ENCODE assay signal across 24 mouse cellular contexts in genomic region chr2:180367350-180367749, GRCm38 (mm10). TPM values are rescaled to one million over a fixed set of nuclear protein-coding genes. Genes with fewer than 3 reads are reported as not detected.
DNase-seq lines count a peak whose midpoint lies in the region; ATAC-seq and TF ChIP-seq lines count a peak whose summit lies in the region.
"Had no signal": no experiment of that assay in that cellular context is flagged by ENCODE, and none has a peak within 500 bp of the region (broad histone marks: within the 10 kb centered on the region; RNA-seq: fewer than 3 reads in every experiment).

No protein-coding gene starts in this region.

- peaks cover 56% of the 10 kb centered on the region for H3K4me1 ChIP-seq in heart, embryonic 10.5 days
- no peaks in the 10 kb centered on the region for H3K4me1 ChIP-seq in midbrain, embryonic 11.5 days (ENCODE audit: control insufficient read depth, insufficient read depth, low read length)
- H3K4me1 ChIP-seq in midbrain, embryonic 15.5 days = no peaks in the 10 kb centered on the region

- intact Hi-C loops in gastrocnemius, adult 2 months (cut with DNase I) = no loop called here

- TF ChIP-seq POLR2A in myocyte (IDR thresholded peaks at IDR 0.05; ENCODE audit: insufficient read length, low read depth) = no peak

- H3K36me3 ChIP-seq in heart, embryonic 10.5 days = no peaks in the 10 kb centered on the region
- H3K36me3 ChIP-seq in midbrain, embryonic 11.5 days (ENCODE audit: control insufficient read depth, insufficient read depth, low read length) = no peaks in the 10 kb centered on the region
- no peaks in the 10 kb centered on the region for H3K36me3 ChIP-seq in midbrain, embryonic 15.5 days (replicated peaks)
- no peaks in the 10 kb centered on the region for H3K36me3 ChIP-seq in myocyte (ENCODE audit: control insufficient read depth, insufficient read depth)
- H3K36me3 ChIP-seq: G1E had no signal

- no peak for ATAC-seq in midbrain, embryonic 11.5 days (ENCODE audit: low FRiP score)
- ATAC-seq in midbrain, embryonic 15.5 days (replicated peaks) = no peak
- no peak for ATAC-seq in megakaryocyte, adult 5-6 weeks (ENCODE audit: poor library complexity, severe bottlenecking)
- ATAC-seq: activated CD4-positive, CD25-positive, alpha-beta regulatory T cell, adult 4 months; CD4-positive, CD25-positive, alpha-beta regulatory T cell, adult 4 months; Patski had no signal

- H3K9me3 ChIP-seq in heart, embryonic 10.5 days = no peaks in the 10 kb centered on the region
- H3K9me3 ChIP-seq in midbrain, embryonic 11.5 days (ENCODE audit: control insufficient read depth, low read length) = no peaks in the 10 kb centered on the region
- no peaks in the 10 kb centered on the region for H3K9me3 ChIP-seq in midbrain, embryonic 15.5 days
- H3K9me3 ChIP-seq: G1E had no signal

- H3K79me2 ChIP-seq in myocyte (ENCODE audit: control insufficient read depth, insufficient read depth) = no peaks in the 10 kb centered on the region

- no peak overlapping the region for H3K9ac ChIP-seq in midbrain, embryonic 11.5 days (ENCODE audit: low read length)
- no peak overlapping the region for H3K9ac ChIP-seq in midbrain, embryonic 15.5 days

- H3K4me3 ChIP-seq in gastrocnemius, adult 2 months = no peak overlapping the region
- H3K4me3 ChIP-seq in heart, embryonic 10.5 days = no peak overlapping the region
- no peak overlapping the region for H3K4me3 ChIP-seq in midbrain, embryonic 11.5 days (ENCODE audit: low read depth, low read length)
- no peak overlapping the region for H3K4me3 ChIP-seq in midbrain, embryonic 15.5 days
- no peak overlapping the region for H3K4me3 ChIP-seq in myocyte

- no peak for TF ChIP-seq CTCF in gastrocnemius, adult 2 months (IDR thresholded peaks at IDR 0.05)

- WGBS in heart, embryonic 10.5 days = 79% methylated on average over 4 of the region's 4 CpGs
- 75% methylated on average over 4 of the region's 4 CpGs for WGBS in midbrain, embryonic 11.5 days
- 80% methylated on average over 4 of the region's 4 CpGs for WGBS in midbrain, embryonic 15.5 days

- H3K27ac ChIP-seq in gastrocnemius, adult 2 months = peak overlapping the region; percentile 98
- H3K27ac ChIP-seq in heart, embryonic 10.5 days = peak overlapping the region; percentile 19; the same call in 1 of the 2 replicates
- no peak overlapping the region for H3K27ac ChIP-seq in midbrain, embryonic 11.5 days (ENCODE audit: low read depth, low read length)
- no peak overlapping the region for H3K27ac ChIP-seq in midbrain, embryonic 15.5 days

- H3K4me2 ChIP-seq in midbrain, embryonic 11.5 days = no peak overlapping the region
- no peak overlapping the region for H3K4me2 ChIP-seq in midbrain, embryonic 15.5 days
- H3K4me2 ChIP-seq in myocyte (ENCODE audit: low read depth) = peak overlapping the region; percentile 57

- no peaks in the 10 kb centered on the region for H3K27me3 ChIP-seq in heart, embryonic 10.5 days (ENCODE audit: insufficient read depth, poor library complexity, severe bottlenecking)
- H3K27me3 ChIP-seq in midbrain, embryonic 11.5 days (ENCODE audit: control insufficient read depth, insufficient read depth, low read length) = no peaks in the 10 kb centered on the region
- H3K27me3 ChIP-seq in midbrain, embryonic 15.5 days (replicated peaks) = no peaks in the 10 kb centered on the region
- peaks cover 9% of the 10 kb centered on the region for H3K27me3 ChIP-seq in myocyte (ENCODE audit: control insufficient read depth, insufficient read depth, insufficient read length)

- DNase-seq in gastrocnemius, adult 2 months = no peak
- no peak for DNase-seq in gastrocnemius, postnatal 25 days
- DNase-seq in heart, embryonic 10.5 days (ENCODE audit: low spot score) = no peak
- DNase-seq in heart, postnatal 4 days = no peak
- DNase-seq in midbrain, embryonic 11.5 days (ENCODE audit: low spot score, missing footprints) = peak; percentile 14
- DNase-seq: adrenal gland, adult 2 months; adrenal gland, adult 8-10 months; adrenal gland, postnatal 10 days; adrenal gland, postnatal 14 days; adrenal gland, postnatal 25 days; adrenal gland, postnatal 36 days; B cell, adult 2 months; cerebellum, adult 11 months; cerebellum, adult 11-12 months had no signal

- H3ac ChIP-seq in myocyte (ENCODE audit: control insufficient read depth, insufficient read length) = no peak overlapping the region

TF ChIP-seq in myocyte, 11 proteins besides CTCF, POLR2A, EP300 and RAD21:
- no peak for TF ChIP-seq POLR2AphosphoS2 (IDR thresholded peaks at IDR 0.05; ENCODE audit: insufficient read length, low read depth)
- TF ChIP-seq CEBPB (IDR thresholded peaks at IDR 0.05; ENCODE audit: insufficient read depth, poor library complexity, severe bottlenecking) = no peak
- no peak for TF ChIP-seq USF1 (IDR thresholded peaks at IDR 0.05; ENCODE audit: low read depth)
- TF ChIP-seq MYOG (IDR thresholded peaks at IDR 0.05; ENCODE audit: control insufficient read depth in 1 of 3, insufficient read depth in 1 of 3, insufficient read length in 2 of 3, low read depth in 2 of 3) = peak in 2 of 3 experiments; percentile 83 to 90
- TF ChIP-seq TCF3 (IDR thresholded peaks at IDR 0.05; ENCODE audit: insufficient read length, low read depth) = peak; percentile 40
- TF ChIP-seq MAX (IDR thresholded peaks at IDR 0.05; ENCODE audit: low read depth) = no peak
- peak in 2 of 3 experiments; percentile 64 to 90 for TF ChIP-seq MYOD1 (IDR thresholded peaks at IDR 0.05; ENCODE audit: control insufficient read depth in 1 of 3, insufficient read length in 2 of 3, low read depth in 2 of 3)
- peak; percentile 53 for TF ChIP-seq TCF12 (IDR thresholded peaks at IDR 0.05; ENCODE audit: insufficient read depth, poor library complexity, severe bottlenecking)
- no peak for TF ChIP-seq SRF (IDR thresholded peaks at IDR 0.05; ENCODE audit: control insufficient read depth, insufficient read length, low read depth)
- TF ChIP-seq REST (IDR thresholded peaks at IDR 0.05; ENCODE audit: insufficient read depth, insufficient read length) = no peak
- no peak for TF ChIP-seq E2F4 (IDR thresholded peaks at IDR 0.05; ENCODE audit: insufficient read depth)

RNA-seq across cellular contexts. Expression of gene Gata5, which starts 32.9 kb away (rescaled TPM):
- not detected for total RNA-seq in gastrocnemius, adult 2 months (2021)
- not detected for total RNA-seq in gastrocnemius, postnatal 25 days (2021)
- polyA plus RNA-seq in heart, embryonic 10.5 days (2016; fragmentation: Nextera tagmentation; extraction: Ambion mirVana) = 34.7 and 41.3 TPM in 2 replicates
- total RNA-seq in heart, postnatal 4 days (2021) = 1 to 10 TPM; 1.6 to 2.5 TPM
- not detected in 2 replicates for polyA plus RNA-seq in midbrain, embryonic 11.5 days (2014; fragmentation: Nextera tagmentation; extraction: Ambion mirVana)
- polyA plus RNA-seq in midbrain, embryonic 15.5 days (2015; fragmentation: Nextera tagmentation; extraction: Ambion mirVana) = not detected in 2 replicates
- not detected for polyA plus RNA-seq in myocyte (2012; fragmentation: generic; extraction: Trizol)
- total RNA-seq in megakaryocyte, adult 5-6 weeks (2015) = not detected in 2 replicates
- total RNA-seq in megakaryocyte, adult 5-6 weeks (2017) = not detected in 2 replicates
- total RNA-seq: adrenal gland, postnatal 25 days; CH12.LX; MEL had no signal
- polyA plus RNA-seq: activated CD4-positive, CD25-positive, alpha-beta regulatory T cell, adult 4 months; C2C12; CD4-positive, CD25-positive, alpha-beta regulatory T cell, adult 4 months; G1E; Patski had no signal

Comparison
In these comparisons a context has a peak if more than half of its experiments do, and no peak if none do; other contexts are left out.
1. H3K27ac ChIP-seq: peak in gastrocnemius, adult 2 months (single experiment) and heart, embryonic 10.5 days (single experiment); none in midbrain, embryonic 11.5 days (single experiment) and midbrain, embryonic 15.5 days (single experiment).